Mouse (Mus musculus) small intestine, adult 2 months (tissue): ENCODE measurements at regions not wholly inside any gene's neighbourhood (a gene's known extent, or its start where the extent isn't known, plus 50 kb on each side); places are given as distances from the start of the nearest gene placed in this dataset.

Source experiments
- H3K27ac ChIP-seq: fragments of 200-500 bp; 2 replicates; pipeline ENCODE4 v1.5.1; 2012; ENCODE audit warnings: low read depth, low read length, control low read depth, inconsistent platforms; ENCODE audit not compliant: insufficient read depth
- H3K27me3 ChIP-seq: fragments of 200-500 bp; 2 replicates; pipeline ENCODE4 v1.6.1; 2012; ENCODE audit warnings: mild to moderate bottlenecking, moderate library complexity, low read length, inconsistent platforms; ENCODE audit not compliant: control insufficient read depth, insufficient read depth
- H3K36me3 ChIP-seq: fragments of 200-500 bp; 2 replicates; pipeline ENCODE4 v1.6.1; 2012; ENCODE audit warnings: mild to moderate bottlenecking, low read length, control low read depth, inconsistent platforms; ENCODE audit not compliant: control insufficient read depth, insufficient read depth
- H3K4me1 ChIP-seq: fragments of 200-500 bp; 2 replicates; pipeline ENCODE4 v1.6.1; 2012; ENCODE audit warnings: low read length, inconsistent platforms, mixed read lengths; ENCODE audit not compliant: control insufficient read depth, insufficient read depth, insufficient read length
- H3K4me3 ChIP-seq: fragments of 200-500 bp; 2 replicates; pipeline ENCODE4 v1.5.1; 2012; ENCODE audit warnings: low read depth, mild to moderate bottlenecking, control low read depth, inconsistent platforms, low read length, moderate library complexity
- CTCF ChIP-seq: fragments of 200-500 bp; IDR thresholded peaks from 2 replicates; pipeline ENCODE4 v1.5.1; 2012; ENCODE audit warnings: low read depth, mild to moderate bottlenecking, control low read depth, inconsistent platforms, low read length, moderate library complexity, mixed read lengths; ENCODE audit not compliant: insufficient replicate concordance, insufficient read length; ENCODE audit errors: extremely low read depth
- POLR2A ChIP-seq: fragments of 200-500 bp; IDR thresholded peaks from 2 replicates; pipeline ENCODE4 v1.6.1; 2012; ENCODE audit warnings: low read depth, mild to moderate bottlenecking, control low read depth, inconsistent platforms, low read length, moderate library complexity
- WGBS: fragments of 180-500 bp; shearing (Covaris S2); methylation state at CpG from one replicate; pipeline ENCODE4 v1.1.7; 2018; 5-methylcytosine and 5-hydroxymethylcytosine counted together

GRCm38 (mm10) chr3:119957529-119957928, 173.3 kb upstream of the Ptbp2 start:
- no peaks in the 10 kb centered on the region for H3K36me3 ChIP-seq
- no peak overlapping the region for H3K4me3 ChIP-seq
- TF ChIP-seq POLR2A (no peak), CTCF (no peak)
- no peaks in the 10 kb centered on the region for H3K4me1 ChIP-seq
- H3K27ac ChIP-seq = no peak overlapping the region
- H3K27me3 ChIP-seq = no peaks in the 10 kb centered on the region
- WGBS = 70% methylated on average over 8 of the region's 8 CpGs

- H3K27ac ChIP-seq = no peak overlapping the region
- H3K4me1 ChIP-seq = no peaks in the 10 kb centered on the region
- TF ChIP-seq CTCF = no peak
- TF ChIP-seq POLR2A = no peak
- 74% methylated on average over 7 of the region's 7 CpGs for WGBS
- no peaks in the 10 kb centered on the region for H3K27me3 ChIP-seq
- H3K36me3 ChIP-seq = no peaks in the 10 kb centered on the region
- H3K4me3 ChIP-seq = no peak overlapping the region
These were observed 171.7 kb upstream of the Ptbp2 start for GRCm38 (mm10) chr3:119955745-119956615.

GRCm38 (mm10) chr3:119950721-119951120, 166.5 kb upstream of the Ptbp2 start:
- 71% methylated on average over 3 of the region's 3 CpGs for WGBS
- Histone ChIP-seq H3K27me3 (no peaks in the 10 kb centered on the region), H3K4me1 (no peaks in the 10 kb centered on the region), H3K4me3 (no peak overlapping the region), H3K27ac (no peak overlapping the region), H3K36me3 (no peaks in the 10 kb centered on the region)
- TF ChIP-seq CTCF = no peak
- TF ChIP-seq POLR2A = no peak

DNA sequence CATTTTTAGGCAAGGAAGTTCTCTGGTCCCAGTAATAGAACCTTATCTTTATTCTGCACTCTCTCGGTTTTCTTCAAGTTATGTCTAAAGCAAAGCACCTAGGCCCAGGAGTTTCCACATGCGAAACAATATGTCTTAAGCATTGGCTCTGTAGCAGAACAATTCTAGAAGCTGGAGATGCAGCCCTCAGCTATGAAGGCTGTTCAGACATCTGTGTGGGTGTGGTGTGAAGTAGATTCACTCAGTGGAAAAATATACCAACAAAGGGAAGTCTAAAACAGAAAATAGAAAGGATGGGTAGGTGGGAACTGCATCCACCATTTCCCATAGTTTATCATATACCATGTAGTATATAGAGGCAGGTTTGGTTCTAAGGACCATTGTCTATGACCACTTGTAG, 165.8 kb upstream of the Ptbp2 start:
- no peak for TF ChIP-seq POLR2A
- no peak for TF ChIP-seq CTCF
- Histone ChIP-seq H3K27me3 (no peaks in the 10 kb centered on the region), H3K27ac (no peak overlapping the region), H3K4me1 (no peaks in the 10 kb centered on the region), H3K36me3 (no peaks in the 10 kb centered on the region), H3K4me3 (no peak overlapping the region)
- WGBS = 67% methylated on average over 2 of the region's 2 CpGs

GRCm38 (mm10) chr3:119949620-119950019, 165.4 kb upstream of the Ptbp2 start:
- Histone ChIP-seq H3K4me3 (no peak overlapping the region), H3K4me1 (no peaks in the 10 kb centered on the region), H3K27me3 (no peaks in the 10 kb centered on the region), H3K27ac (no peak overlapping the region), H3K36me3 (no peaks in the 10 kb centered on the region)
- TF ChIP-seq CTCF = no peak
- WGBS = 26% methylated on average over 7 of the region's 7 CpGs

DNA sequence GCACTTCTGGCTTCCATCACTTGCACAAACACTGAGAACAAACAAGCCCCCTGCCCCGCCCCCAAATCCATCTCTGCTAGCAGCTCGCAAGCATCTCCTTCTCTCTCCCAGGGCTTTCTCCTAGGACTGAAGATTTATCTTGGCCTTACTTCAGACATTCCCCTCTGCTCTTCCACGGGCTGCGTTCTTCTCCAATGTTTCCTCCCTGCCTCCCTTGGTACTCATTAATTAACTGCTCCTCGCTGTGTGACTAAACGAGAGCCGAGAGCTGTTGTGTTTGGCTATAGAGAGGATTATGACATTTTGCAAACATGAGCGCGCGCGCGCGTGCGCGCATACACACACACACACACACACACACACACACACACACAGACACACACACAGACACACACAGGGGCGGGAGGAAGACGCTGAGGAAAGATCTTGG, 164.8 kb upstream of the Ptbp2 start:
- no peak for TF ChIP-seq CTCF
- TF ChIP-seq POLR2A = no peak
- Histone ChIP-seq H3K4me3 (no peak overlapping the region), H3K4me1 (no peaks in the 10 kb centered on the region), H3K36me3 (no peaks in the 10 kb centered on the region), H3K27ac (no peak overlapping the region), H3K27me3 (no peaks in the 10 kb centered on the region)
- 16% methylated on average over 17 of the region's 17 CpGs for WGBS

DNA sequence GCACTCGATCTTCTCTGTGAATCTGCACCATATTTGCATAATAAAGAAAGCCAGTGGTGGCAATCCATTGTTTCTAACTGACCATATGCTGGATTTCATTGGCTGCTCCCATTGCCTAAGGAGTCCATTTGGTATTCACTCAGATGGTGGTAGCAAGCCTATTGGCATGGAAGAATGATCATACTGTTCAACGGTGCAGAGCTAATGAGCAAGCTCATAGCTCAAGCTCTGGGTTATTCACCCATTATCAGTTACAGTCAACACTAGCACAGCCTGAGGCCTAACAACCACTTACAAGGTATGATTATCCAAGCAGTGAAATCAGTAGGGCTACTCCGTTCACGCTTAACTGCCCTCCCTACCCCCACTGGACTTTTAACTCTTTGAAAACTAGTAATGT, 162.9 kb upstream of the Ptbp2 start:
- TF ChIP-seq CTCF = no peak
- TF ChIP-seq POLR2A = no peak
- H3K36me3 ChIP-seq = no peaks in the 10 kb centered on the region
- no peak overlapping the region for H3K27ac ChIP-seq
- WGBS = 75% methylated on average over 4 of the region's 4 CpGs
- H3K4me3 ChIP-seq = no peak overlapping the region
- no peaks in the 10 kb centered on the region for H3K27me3 ChIP-seq
- H3K4me1 ChIP-seq = no peaks in the 10 kb centered on the region
